Mouse (Mus musculus) T-helper 17 cell (primary cell): Measurements from ENCODE around the gene Col25a1.

ENCODE experiments used
- in situ Hi-C, 2 experiments: fragments of 300-600 bp; cut with MboI, MseI; formaldehyde crosslinking; loops; 1 replicate in 1 of 2; 2 replicates in 1 of 2; pipeline ENCODE4 v1.15.1; 2025; ENCODE audit warnings: high pct_unique_total_duplicates in 2 of 2

The Col25a1 gene

DNA sequence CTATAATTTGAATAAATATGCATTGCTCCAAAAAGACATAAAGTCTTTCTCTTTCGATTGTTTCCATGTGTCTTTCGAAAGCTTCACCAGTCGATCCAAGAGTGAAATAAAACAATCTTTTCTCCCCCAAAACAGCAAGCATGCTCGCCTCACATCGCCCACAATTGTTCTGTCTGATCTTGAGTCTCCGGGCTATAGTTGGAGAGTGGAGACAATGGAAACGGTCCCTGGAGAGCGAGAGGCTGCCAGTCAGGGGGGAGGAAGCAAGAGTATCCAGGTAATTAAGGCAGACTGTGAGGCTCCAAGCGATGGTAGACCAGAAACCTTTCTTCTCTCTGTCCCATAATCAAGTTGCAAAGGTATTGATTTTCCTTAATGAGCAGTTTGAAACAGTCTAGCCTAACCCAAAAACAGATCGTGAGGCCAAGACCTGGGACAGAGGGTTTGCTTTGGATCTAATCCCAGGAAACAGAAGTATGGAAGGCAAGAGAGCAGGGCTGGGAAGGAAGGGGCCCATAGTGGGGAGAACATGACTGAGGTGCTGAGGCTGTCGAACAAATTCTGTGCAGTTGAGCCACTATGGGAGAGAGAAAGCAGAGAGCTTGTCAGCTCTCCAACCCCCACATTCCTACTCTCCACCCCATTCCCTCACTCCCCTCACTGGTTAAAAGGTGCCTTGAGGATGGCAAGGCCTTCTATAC, 515.0 kb downstream of the Col25a1 start:
- in situ Hi-C loops = loop anchor here in 1 of 2 experiments (10.0 kb wide), 1 partner anchor 1569 kb away; no protein-coding TSS in a partner anchor
